Mouse (Mus musculus): Measurements from ENCODE around the gene Stk33. TPM values are rescaled to one million over a fixed set of nuclear protein-coding genes. Genes with fewer than 3 reads are reported as not detected.

The Stk33 gene
- polyA plus RNA-seq (2015; fragmentation: Nextera tagmentation; extraction: Ambion mirVana): not detected in 2 replicates

GRCm38 (mm10) chr7:109438781-109439591, at the start of gene Stk33:
Gene Stk33 (minus strand): TSS chr7:109439081.

Other genes with a start within 250 kb of the Stk33 start
- gene Trim66, start 69.1 kb upstream of the Stk33 start, polyA plus RNA-seq (2015; fragmentation: Nextera tagmentation; extraction: Ambion mirVana): 0.04 and 0.05 TPM in 2 replicates
- gene Rpl27a, start 80.1 kb upstream of the Stk33 start, polyA plus RNA-seq (2015; fragmentation: Nextera tagmentation; extraction: Ambion mirVana): 155 and 157 TPM in 2 replicates

Data from spleen, postnatal 0 days (tissue).